Mouse (Mus musculus): Measurements from ENCODE around the gene Tsc22d1.

GRCm38 (mm10) chr14:76374601-76375000 lies 40.2 kb upstream of the Tsc22d1 start:
- TF ChIP-seq CTCF (IDR thresholded peaks at IDR 0.05; ENCODE audit: low read depth): no peak
- no peak for TF ChIP-seq EP300 (IDR thresholded peaks at IDR 0.05; ENCODE audit: low read depth)
